Mouse (Mus musculus) MEL-GATA-1-ER (cell line): Measurements from ENCODE around the gene Gadd45gip1.
"Not testable (repeated sequence)": the region's sequence is repeated elsewhere in the genome, so short reads cannot be mapped to it uniquely, and the experiment has no call there.

ENCODE experiments used
- DNase-seq: peaks from one replicate; pipeline ENCODE4 v3.0.0-alpha.2; 2012; ENCODE audit warnings: low read depth; ENCODE audit errors: extremely low read depth

The Gadd45gip1 gene

DNA sequence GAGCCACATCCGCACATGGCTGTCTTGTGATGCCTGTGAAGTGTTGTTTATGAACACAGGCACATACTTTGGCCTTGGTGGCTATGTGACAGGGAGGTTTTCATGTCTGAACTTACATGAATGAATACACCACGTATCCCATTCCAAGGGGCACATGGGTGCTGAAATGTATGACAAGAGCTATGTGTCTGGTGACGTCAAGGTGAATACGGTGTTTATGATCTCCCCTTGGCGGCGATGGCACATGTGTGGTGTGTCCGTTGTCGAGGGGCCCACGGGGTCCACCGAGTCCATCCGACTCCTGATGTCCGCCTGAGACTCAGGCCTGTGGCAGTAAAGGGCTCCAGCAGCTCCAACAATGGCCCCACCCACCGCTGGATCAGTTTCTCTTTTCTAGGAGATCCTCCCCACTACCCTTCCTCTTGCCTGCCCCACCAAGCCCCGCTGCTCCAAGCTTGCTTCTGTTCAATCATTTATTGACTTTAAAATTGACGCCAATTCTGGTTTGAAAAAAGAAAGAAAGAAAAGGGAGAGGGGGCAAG, 34.0 kb upstream of the Gadd45gip1 start:
- no peak for DNase-seq

DNA sequence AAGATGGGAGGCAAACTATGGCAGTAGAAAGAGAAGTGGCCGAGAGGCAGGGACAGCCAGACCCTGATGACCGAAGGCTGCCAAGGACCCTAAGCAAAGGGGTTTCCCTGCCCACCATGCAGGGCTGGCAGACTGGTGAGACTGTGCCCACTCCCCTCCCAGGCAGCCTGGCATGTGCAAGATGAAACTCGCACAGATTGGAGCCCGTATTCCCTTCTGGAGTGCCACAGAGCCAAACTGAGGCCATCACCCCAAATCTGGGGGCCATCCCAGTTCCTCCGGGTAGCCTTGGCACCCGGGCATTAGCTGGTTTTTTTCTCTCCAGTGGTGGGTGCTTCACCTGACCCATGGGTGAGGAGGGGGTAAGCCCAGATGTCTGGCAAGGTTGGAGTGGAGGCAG, 33.4 kb upstream of the Gadd45gip1 start:
- DNase-seq = no peak

DNA sequence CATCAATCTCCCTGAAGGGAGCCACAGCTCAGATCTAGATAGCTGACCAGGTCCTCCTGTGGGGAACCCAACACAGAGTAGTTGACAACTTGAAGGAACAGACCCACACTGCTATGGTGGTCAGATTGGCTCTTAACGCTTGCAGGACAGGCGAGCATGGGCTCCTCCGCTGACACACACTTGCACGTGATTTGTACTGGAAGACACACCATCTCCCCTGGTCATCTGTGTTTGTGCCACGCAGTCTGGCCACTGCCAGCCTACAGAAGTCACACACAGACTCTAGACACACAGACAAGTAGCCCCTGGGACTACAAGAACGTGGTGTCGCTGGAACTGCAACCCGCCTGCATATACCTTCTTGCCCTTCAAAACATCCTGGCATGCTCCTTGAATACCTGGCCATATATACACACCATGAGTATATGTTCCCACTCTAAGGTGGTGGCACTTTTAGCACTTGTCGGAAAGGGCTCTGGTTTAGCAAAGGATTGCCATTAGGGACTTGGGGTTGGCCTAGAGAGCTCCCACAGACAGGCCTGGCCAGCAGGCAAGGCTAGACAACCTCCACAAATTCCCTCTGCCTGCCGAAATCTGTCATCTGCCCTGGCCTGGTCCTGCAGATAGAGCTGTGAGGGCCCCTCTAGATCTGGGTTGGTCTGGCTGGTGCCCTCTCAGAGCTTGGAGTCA, 32.7 kb upstream of the Gadd45gip1 start:
- DNase-seq = no peak

DNA sequence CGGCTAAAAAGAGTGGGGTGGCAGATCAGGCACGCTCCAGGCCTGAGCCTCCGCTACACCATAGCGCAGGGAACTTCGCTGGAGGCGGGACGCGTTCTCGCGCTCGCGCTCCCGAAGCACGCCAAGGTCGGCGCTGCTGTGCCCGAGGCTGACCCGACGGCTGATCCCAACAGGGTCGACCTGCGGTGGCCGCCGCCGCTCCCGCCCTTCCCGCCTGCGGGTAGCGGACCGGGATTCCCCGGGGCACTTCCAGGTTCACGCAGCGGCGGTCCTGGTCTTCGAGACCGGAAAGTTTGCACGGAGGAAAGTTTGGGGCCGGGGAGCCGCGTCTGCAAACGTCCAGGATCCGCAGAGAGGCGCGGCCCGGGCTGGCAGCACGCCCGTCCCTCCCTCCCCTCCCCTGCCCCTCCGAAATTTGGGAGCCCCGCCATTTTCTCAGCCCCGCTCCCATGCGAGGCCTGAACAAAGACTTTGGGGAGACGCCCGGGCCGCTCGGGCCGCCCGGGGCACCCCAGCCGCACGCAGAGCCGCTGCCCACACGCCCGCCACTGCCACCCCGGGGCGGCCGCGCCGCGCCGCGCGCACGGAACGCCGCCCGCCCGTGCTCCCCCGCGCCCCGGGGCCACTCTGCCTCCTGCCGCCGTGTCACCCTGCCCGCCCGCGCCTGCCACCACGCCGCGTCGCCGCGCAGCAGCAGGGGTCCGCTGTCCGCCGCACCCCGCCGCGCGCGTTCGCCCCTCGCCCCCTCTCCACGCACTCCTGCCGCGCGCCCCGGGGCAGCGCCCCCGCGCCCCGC, 32.0 kb upstream of the Gadd45gip1 start:
- DNase-seq = peak; percentile 29

DNA sequence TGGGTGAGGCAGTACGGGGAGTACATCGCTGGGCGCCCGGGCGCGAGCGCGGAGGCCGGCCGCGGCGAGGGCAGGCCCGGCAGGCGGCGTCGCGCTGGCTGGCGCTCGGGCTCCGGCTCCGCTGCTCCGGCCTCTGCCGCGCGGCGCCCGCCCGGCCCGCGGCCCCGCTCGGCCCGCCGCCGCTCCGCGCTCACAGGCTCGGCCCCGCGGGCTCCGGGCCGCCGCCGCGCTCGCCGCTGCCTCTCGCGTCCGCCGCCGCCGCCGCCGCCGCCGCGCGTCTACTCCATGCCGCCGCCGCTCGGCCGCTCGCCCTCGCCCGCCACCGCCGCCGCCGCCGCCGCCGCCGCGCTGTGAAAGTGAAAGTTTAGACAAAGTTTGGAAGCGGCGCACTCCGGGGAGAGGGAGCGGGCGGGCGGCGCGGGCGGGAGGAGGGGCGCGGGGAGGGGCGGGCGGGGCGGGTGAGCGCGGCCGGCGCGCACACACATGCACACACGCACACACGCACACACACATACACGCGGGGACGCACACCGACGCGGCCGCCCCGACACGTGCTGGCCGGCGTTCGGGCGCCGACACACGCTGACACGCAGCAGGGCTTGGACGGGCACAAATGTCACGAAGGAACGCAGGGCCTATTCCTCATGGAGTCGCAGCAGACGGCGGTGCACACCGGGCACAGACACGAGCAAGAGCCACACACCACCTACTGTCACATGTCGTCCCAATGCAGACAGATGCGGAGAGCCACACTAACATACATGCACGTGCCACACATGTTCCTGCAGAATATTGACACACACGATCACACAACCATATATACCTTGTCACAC, 31.1 kb upstream of the Gadd45gip1 start, which contains the start of gene Nfix:
Nfix (minus strand) TSS at position 346 of the 833 bp plus-strand sequence.
- no peak for DNase-seq

DNA sequence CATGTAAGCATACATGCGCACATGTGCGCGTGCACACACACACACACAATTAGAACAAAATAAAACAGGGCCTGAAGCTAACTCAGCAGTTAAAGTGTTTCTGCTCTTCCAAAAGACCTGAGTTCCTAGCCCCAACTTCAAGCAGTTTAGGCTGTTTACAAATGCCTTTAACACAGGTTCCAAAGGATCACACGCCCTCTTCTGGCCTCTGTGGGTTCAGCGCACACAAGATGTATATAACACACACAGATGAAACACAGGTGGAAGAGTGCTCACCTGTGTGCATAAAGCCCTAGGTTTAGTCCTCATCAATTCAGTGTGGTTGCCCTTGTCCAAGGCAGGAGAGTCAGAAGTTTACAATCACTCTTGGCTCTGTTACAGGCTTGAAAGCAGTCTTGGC, 25.3 kb upstream of the Gadd45gip1 start:
- DNase-seq = no peak

DNA sequence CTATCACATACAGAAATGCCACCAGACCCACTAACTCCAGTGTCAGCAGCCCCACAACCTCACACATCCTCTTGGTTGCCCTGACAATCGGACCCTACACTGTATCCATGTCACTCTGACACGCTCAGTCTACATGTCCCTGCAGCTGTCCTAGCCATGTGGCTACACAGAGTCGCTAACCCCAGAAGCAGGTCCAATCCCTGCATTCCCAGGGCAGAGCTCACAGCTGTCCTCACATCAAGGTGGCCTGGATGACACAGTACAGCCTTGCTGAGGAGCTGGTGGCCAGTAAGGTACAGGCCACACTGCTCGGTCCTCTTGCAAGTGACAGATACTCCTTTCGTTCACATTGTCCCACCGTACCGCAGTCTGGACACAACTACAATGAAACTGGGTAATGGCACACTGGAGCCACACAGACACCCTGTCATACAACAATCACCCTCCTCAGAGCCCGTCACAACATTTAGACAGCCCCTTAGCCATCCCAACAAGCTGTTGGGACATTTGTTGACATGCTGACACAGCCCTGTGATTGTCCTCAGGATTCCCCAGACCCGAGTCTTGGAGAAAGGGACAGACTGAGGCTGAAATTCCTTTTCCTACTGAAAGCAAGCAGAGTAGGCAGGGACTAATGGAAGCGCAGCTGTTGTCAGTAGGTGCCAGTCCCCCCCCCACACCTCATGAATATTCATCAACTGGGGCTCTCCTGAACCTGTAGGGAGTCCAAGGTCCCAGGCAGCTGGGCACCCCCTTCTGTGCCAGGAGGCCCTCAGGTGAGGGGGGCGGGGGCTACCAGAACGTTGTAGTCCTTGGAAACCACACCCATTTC, 22.0 kb upstream of the Gadd45gip1 start:
- no peak for DNase-seq

DNA sequence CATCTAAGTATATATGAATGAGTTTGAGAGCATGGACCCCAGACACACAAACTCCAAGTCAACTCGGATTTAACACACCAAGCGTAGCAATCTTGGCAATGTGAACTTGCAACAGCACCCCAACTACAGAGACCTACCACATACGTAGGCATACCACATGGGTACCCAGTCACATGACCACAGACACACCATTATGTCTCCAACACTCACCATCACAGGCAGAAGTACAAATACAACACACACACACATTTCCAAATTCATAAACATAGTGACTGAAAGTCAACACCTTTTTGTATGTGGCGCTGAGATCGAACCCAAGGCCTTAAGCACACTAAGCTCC, 21.4 kb upstream of the Gadd45gip1 start:
- DNase-seq = no peak

DNA sequence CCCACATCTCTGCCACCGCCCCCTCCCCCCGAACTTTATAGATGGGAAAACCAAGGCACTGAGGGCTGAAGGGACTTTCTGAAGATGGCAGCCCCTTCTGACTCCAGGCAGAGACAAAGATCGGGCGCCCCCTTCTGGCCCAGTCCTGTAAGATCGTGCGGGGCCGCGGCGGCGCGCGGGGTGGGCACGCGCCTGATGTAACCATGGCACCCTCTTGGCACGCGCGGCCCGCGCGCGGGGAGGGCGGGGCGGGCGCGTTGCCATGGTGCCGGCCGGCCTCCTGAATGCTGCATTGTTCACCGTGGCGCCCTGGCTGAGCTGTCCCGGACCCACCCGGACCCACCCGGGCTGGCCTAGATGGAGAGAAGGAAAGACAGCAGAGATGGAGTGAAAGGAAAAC, 20.4 kb upstream of the Gadd45gip1 start:
- no peak for DNase-seq

DNA sequence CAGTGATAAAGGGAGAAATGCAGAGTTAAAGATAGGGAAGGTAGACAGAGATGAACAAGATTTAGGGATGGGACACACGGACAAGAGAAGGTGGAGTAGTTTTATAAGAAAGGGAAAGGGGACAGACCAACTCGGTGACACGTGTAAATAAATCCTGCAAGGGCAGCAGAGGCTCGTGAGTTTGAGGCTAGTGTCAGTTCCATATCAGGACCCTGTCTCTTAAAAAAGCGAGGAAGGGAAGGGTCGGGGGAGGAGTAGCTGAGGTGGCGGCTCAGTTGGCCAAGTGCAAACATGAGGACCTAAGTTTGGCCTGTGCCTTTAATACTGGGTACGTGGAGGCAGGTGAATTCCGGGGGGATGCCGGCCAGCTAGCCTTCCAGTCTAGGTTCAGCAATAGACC, 20.0 kb upstream of the Gadd45gip1 start:
- DNase-seq = no peak

DNA sequence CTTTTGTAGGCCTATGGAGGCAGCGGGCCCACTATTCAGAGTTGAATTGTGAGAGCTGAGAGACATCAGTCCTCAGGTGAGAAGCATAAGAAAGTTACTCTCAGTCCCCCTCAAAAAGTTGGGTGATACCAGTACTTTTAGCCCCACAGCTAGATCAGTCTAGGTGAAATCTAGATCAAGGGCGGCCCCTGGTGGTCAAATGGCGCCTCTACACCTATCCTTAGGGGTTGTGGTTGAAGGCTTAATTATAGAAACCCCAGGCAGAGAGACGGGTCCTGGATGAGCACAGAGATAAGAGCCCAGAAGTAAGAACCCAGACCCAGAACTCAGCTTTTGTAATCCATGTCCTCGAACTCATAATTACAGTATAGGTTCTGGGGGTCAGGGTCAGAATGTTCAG, 18.3 kb upstream of the Gadd45gip1 start:
- peak; percentile 58 for DNase-seq

DNA sequence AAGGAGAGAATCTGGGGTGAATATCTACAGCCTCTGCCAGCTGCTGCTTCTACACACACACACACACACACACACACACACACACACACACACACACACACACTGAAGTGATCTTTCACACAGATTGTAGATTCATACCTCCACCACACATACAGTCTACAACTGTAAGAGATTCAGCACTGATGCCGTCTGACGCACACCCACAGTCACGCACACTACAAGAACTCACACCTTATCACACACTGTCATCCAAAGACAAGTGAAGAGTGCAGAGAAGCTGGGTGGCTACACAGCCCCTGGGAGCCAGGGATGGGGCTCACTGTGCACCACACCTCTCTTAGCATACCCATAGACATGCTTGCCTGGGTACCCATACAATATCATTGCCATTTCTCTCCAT, 17.5 kb upstream of the Gadd45gip1 start:
- no peak for DNase-seq

DNA sequence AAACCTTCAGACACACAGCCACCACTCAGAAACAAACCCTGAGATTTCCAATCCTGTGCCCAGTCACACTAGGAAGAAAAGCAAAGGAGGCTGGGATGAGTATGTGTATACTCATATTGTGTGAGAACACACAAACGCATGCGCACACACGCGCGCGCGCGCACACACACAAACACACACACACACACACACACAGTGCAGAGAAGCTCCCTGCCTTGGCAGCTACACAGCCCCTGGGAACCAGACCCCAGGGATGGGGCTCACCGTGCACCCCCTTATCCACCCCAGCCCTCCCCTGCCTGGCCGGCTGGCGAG, 17.1 kb upstream of the Gadd45gip1 start:
- no peak for DNase-seq

DNA sequence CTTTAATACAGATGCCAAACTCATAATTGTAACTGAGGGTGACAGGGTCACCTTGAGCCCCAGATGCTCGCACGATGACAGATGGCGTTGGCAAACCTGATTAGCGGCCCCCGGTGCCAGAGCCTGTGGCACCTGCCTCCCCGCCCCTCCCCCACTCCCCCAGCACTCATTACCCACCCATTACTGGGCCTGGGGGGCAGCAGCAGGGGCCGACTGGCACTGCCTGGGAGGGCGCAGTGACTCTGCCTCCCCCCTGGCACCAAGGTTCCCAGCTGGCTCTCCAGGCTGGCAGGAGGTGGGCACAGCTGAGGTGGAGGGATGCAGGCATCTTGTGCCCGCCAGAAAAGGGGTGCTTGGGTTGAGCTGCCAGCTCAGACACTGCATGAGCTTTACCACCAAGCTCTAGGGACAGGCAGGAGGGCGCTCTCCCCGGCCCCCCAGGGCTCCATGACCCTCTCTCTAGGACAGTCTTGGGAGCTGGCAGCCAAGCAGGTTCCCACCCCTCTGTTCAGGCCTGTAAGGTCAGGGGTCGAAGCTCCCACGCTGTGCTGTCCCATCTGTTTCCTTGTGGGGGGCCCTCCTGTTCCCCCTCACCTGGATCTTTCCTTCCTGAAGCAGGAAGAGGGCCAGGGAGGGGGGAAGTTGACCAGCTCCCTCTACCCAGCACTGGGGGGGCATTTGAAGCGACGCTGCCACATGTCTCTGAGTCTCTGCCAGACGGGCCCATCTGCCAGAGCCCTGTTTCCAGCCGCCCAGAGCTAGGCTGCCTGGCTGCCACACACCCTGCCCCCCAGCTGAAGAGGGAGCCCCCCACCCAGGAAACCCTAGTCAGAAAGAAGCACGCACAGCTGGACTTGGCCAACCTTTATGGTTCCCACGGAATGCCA, 16.5 kb upstream of the Gadd45gip1 start:
- no peak for DNase-seq

DNA sequence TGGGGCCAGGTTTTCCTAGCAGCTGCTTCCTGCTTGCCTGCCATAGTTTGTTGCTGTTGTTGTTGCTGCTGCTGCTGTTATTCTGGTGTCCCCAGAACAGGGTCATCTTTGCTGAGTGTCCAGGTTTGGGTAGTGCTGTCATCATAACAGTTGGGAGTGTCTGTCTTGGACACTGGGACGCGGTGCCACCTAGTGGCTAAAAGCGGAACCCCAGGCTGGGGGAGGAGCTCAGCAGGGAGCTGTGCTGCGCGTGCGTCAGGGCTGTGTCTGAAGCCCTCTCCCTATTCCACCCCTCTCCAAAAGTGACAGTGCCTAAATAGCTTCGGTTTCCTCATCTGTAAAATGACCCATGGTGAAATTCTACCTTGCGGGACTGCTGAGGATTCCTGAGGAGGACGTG, 15.8 kb upstream of the Gadd45gip1 start:
- peak; percentile 59 for DNase-seq

DNA sequence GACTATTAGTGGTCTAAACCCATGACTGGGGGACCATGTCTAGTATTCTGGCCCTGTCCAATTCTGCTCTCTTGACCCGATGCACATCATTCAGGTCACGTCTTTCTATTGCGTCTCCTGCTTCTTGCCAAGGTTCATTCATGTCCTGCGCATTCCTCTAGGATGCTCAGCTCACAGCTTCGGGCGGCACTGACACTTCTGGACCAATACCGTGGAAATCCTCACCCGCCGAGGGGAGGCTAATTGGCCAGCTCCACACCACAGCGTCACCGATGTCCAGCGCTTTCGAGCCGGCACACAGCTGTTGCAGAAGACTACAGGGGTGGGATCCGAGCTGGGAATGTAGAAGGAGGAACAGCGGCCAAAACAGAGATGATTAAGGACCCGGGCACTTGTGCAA, 15.2 kb upstream of the Gadd45gip1 start:
- DNase-seq = no peak

DNA sequence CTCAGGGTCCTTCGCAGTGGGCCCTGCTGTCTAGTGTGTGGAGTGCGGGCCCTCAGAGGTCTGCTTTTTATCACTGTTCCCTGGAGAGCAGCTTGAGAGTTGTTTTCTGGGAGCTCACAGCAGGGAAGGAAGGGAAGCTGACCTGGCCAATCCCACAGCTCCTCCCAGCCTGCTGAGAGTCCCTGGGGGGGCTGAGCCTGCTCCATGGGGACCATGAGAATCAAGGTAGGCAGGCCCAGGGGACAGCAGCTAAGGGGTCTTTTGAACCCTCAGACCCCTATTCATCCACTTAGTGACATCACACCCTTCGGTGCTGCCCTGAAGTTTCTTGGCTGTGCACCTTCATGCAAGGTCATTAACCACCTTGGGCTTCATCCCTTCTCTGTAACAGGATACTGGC, 8.6 kb upstream of the Gadd45gip1 start, which contains the start of gene Dand5:
Dand5 (minus strand) TSS at position 101 of the 400 bp plus-strand sequence.
- no peak for DNase-seq

DNA sequence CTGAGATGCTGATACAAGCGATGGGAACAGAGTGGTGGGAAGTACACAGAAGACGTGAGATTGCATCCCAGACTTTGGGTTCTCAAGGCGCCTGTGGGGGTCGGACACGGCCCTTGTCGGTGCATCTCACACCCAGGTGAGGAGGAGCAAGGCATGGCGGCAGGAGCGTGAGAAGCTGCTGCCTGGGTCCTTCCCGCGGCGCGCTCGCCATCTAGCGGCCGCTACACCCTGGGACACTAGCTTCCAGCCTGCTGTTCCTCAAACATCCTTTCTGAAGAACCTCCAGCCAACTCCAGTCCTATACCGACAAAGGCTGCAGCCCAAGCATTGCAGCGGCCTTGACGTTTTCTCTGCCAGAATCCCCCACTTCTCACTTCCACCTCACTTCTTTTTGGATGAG, 7.7 kb upstream of the Gadd45gip1 start:
- no peak for DNase-seq

DNA sequence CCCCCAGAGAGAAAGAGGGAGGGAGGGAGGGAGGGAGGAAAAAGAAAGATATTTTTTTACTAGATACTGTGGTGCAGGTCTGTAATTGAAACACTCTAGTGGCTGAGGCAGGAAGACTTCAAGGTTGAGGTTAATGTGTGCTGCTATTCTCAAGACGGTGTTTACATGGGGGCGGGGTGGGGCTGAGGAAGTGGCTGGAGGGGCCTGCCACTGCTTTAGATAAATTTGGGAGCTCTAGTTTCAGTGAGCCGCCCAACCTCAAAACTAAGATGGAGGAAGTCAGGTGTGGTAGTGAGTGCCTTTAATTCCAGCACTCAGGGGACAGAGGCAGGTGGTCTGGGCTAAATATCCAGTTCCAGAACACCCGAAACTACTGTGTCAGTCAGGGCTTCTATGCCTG, 5.7 kb upstream of the Gadd45gip1 start:
- DNase-seq = no peak

DNA sequence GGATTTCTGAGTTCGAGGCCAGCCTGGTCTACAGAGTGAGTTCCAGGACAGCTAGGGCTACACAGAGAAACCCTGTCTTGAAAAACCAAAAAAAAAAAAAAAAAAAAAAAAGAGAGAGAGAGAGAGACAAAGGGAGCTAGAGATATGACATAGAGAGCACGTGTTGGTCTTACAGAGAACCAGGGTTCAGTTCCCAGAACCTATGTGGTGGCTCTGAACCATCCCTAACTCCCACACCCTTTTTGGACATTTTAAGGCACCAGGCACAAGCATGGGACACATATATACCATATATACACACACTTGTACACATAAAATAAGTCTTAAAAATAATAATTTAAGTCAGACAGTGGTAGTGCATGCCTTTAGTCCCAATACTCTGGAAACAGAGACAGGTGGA, 4.8 kb upstream of the Gadd45gip1 start:
- not testable (repeated sequence) for DNase-seq
